Mouse (Mus musculus): Measurements from ENCODE around the gene Phactr1. TPM values are rescaled to one million over a fixed set of nuclear protein-coding genes. Genes with fewer than 3 reads are reported as not detected.

Phactr1 gene
- polyA plus RNA-seq, 1 experiment from 2014 or later, result 5.2 TPM

- no peak for TF ChIP-seq CTCF (IDR thresholded peaks at IDR 0.05; ENCODE audit: low read depth)
- H3K4me3 ChIP-seq (ENCODE audit: low read depth, low read length), result no peak overlapping the region
- WGBS, result 18% methylated on average over 4 of the region's 4 CpGs
- ATAC-seq (ENCODE audit: insufficient read depth) (no peak), DNase-seq (no peak)
- no peak overlapping the region for H3K9ac ChIP-seq
- H3K4me1 ChIP-seq (ENCODE audit: insufficient read depth), result peaks cover 3% of the 10 kb centered on the region
- H3K27ac ChIP-seq (ENCODE audit: low read depth), result no peak overlapping the region
- no peaks in the 10 kb centered on the region for H3K27me3 ChIP-seq (ENCODE audit: insufficient read depth, low read length)
- no peaks in the 10 kb centered on the region for H3K9me3 ChIP-seq (ENCODE audit: low read depth, low read length)
- no peak overlapping the region for H3K4me2 ChIP-seq
- no peaks in the 10 kb centered on the region for H3K36me3 ChIP-seq (ENCODE audit: insufficient read depth)
Measured at GRCm38 (mm10) chr13:43124683-43125074, 444.3 kb downstream of the Phactr1 start.

- Histone ChIP-seq H3K9me3 (ENCODE audit: low read depth, low read length) (no peaks in the 10 kb centered on the region), H3K27me3 (ENCODE audit: insufficient read depth, low read length) (no peaks in the 10 kb centered on the region), H3K27ac (ENCODE audit: low read depth) (no peak overlapping the region), H3K9ac (no peak overlapping the region), H3K36me3 (ENCODE audit: insufficient read depth) (no peaks in the 10 kb centered on the region), H3K4me1 (ENCODE audit: insufficient read depth) (peaks cover 20% of the 10 kb centered on the region), H3K4me2 (no peak overlapping the region), H3K4me3 (ENCODE audit: low read depth, low read length) (no peak overlapping the region)
- 73% methylated on average over 6 of the region's 6 CpGs for WGBS
- ATAC-seq (ENCODE audit: insufficient read depth), result no peak
- TF ChIP-seq CTCF (IDR thresholded peaks at IDR 0.05; ENCODE audit: low read depth), result no peak
- DNase-seq, result no peak
Measured at GRCm38 (mm10) chr13:43130161-43130560, 449.7 kb downstream of the Phactr1 start.

DNA sequence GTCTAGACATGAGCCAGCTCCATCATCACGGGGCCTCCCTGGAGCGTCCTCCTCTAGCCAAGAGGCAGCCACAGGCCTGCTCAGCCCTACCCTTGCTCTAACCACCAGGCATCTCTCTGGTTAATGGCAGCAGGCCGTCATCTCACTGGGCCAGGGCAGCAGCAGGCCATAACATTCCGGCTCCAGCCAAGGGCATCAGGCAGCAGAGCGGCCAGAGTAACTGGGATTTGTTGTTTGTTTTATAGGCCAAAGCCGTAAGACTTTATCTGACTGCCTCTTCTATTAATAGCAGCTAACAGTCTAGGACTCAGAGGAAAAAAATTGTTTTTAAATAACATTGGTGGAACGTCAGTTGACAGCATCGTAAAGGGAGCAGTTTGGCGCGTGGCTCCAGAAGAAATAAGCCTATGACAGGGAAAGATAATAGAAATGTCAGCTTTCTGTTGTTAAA, 451.3 kb downstream of the Phactr1 start:
- H3K4me3 ChIP-seq (ENCODE audit: low read depth, low read length), result no peak overlapping the region
- no peaks in the 10 kb centered on the region for H3K9me3 ChIP-seq (ENCODE audit: low read depth, low read length)
- ATAC-seq (ENCODE audit: insufficient read depth) (peak; percentile 79), DNase-seq (peak; percentile 73)
- peak overlapping the region; percentile 83 for H3K27ac ChIP-seq (ENCODE audit: low read depth)
- H3K36me3 ChIP-seq (ENCODE audit: insufficient read depth), result no peaks in the 10 kb centered on the region
- peaks cover 20% of the 10 kb centered on the region for H3K4me1 ChIP-seq (ENCODE audit: insufficient read depth)
- 31% methylated on average over 10 of the region's 10 CpGs for WGBS
- TF ChIP-seq CTCF (IDR thresholded peaks at IDR 0.05; ENCODE audit: low read depth), result no peak
- H3K27me3 ChIP-seq (ENCODE audit: insufficient read depth, low read length), result no peaks in the 10 kb centered on the region
- H3K4me2 ChIP-seq, result no peak overlapping the region
- no peak overlapping the region for H3K9ac ChIP-seq

- ATAC-seq (ENCODE audit: insufficient read depth), result no peak
- H3K9me3 ChIP-seq (ENCODE audit: low read depth, low read length), result no peaks in the 10 kb centered on the region
- H3K27me3 ChIP-seq (ENCODE audit: insufficient read depth, low read length), result no peaks in the 10 kb centered on the region
- H3K27ac ChIP-seq (ENCODE audit: low read depth), result peak overlapping the region; percentile 83; the same call in 1 of the 2 replicates
- WGBS, result 67% methylated on average over 9 of the region's 9 CpGs
- no peak overlapping the region for H3K9ac ChIP-seq
- H3K36me3 ChIP-seq (ENCODE audit: insufficient read depth), result no peaks in the 10 kb centered on the region
- TF ChIP-seq CTCF (IDR thresholded peaks at IDR 0.05; ENCODE audit: low read depth), result no peak
- H3K4me1 ChIP-seq (ENCODE audit: insufficient read depth), result peaks cover 20% of the 10 kb centered on the region
- no peak overlapping the region for H3K4me3 ChIP-seq (ENCODE audit: low read depth, low read length)
- no peak for DNase-seq
- no peak overlapping the region for H3K4me2 ChIP-seq
Measured at GRCm38 (mm10) chr13:43132859-43133258, 452.4 kb downstream of the Phactr1 start.

DNA sequence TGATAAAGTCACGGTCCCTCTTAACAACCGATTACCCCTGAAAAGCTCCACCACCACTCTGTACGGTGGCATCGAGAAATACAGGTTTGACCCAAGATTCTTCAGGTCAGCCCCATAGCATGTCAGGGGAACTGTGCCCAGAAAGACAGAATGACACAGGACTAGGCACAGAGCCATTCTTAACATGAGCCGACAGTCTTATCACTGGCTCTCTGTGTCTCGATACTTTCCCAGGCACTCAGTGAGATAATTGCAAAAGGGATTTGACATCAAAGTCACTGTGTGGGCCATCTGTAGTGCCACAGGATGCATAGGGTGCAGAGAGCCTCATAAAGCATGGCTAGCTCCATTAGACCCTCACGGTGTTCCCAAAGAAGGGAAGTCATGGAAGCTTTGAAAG, 453.0 kb downstream of the Phactr1 start:
- WGBS, result 65% methylated on average over 7 of the region's 7 CpGs
- H3K27ac ChIP-seq (ENCODE audit: low read depth), result 0 out of 2 replicates have a peak overlapping the region, but pooled peaks have one; percentile 4
- no peak overlapping the region for H3K4me3 ChIP-seq (ENCODE audit: low read depth, low read length)
- DNase-seq (no peak), ATAC-seq (ENCODE audit: insufficient read depth) (no peak)
- no peak for TF ChIP-seq CTCF (IDR thresholded peaks at IDR 0.05; ENCODE audit: low read depth)
- H3K36me3 ChIP-seq (ENCODE audit: insufficient read depth), result no peaks in the 10 kb centered on the region
- no peak overlapping the region for H3K4me2 ChIP-seq
- H3K4me1 ChIP-seq (ENCODE audit: insufficient read depth), result peaks cover 20% of the 10 kb centered on the region
- H3K27me3 ChIP-seq (ENCODE audit: insufficient read depth, low read length), result no peaks in the 10 kb centered on the region
- no peak overlapping the region for H3K9ac ChIP-seq
- no peaks in the 10 kb centered on the region for H3K9me3 ChIP-seq (ENCODE audit: low read depth, low read length)

GRCm38 (mm10) chr13:43134468-43134867, 454.0 kb downstream of the Phactr1 start:
- Histone ChIP-seq H3K4me3 (ENCODE audit: low read depth, low read length) (no peak overlapping the region), H3K36me3 (ENCODE audit: insufficient read depth) (no peaks in the 10 kb centered on the region), H3K9ac (no peak overlapping the region), H3K9me3 (ENCODE audit: low read depth, low read length) (no peaks in the 10 kb centered on the region), H3K27ac (ENCODE audit: low read depth) (no peak overlapping the region), H3K4me2 (no peak overlapping the region), H3K27me3 (ENCODE audit: insufficient read depth, low read length) (no peaks in the 10 kb centered on the region), H3K4me1 (ENCODE audit: insufficient read depth) (peaks cover 20% of the 10 kb centered on the region)
- ATAC-seq (ENCODE audit: insufficient read depth), result no peak
- 22% methylated on average over 4 of the region's 4 CpGs for WGBS
- TF ChIP-seq CTCF (IDR thresholded peaks at IDR 0.05; ENCODE audit: low read depth), result no peak
- DNase-seq, result peak; percentile 70

GRCm38 (mm10) chr13:43144720-43145418, 464.4 kb downstream of the Phactr1 start:
- DNase-seq (no peak), ATAC-seq (ENCODE audit: insufficient read depth) (no peak)
- WGBS, result 69% methylated on average over 7 of the region's 7 CpGs
- Histone ChIP-seq H3K9me3 (ENCODE audit: low read depth, low read length) (no peaks in the 10 kb centered on the region), H3K4me2 (no peak overlapping the region), H3K9ac (no peak overlapping the region), H3K4me1 (ENCODE audit: insufficient read depth) (no peaks in the 10 kb centered on the region), H3K27ac (ENCODE audit: low read depth) (no peak overlapping the region), H3K27me3 (ENCODE audit: insufficient read depth, low read length) (no peaks in the 10 kb centered on the region), H3K36me3 (ENCODE audit: insufficient read depth) (no peaks in the 10 kb centered on the region), H3K4me3 (ENCODE audit: low read depth, low read length) (no peak overlapping the region)
- TF ChIP-seq CTCF (IDR thresholded peaks at IDR 0.05; ENCODE audit: low read depth), result no peak

Measured in lung, embryonic 14.5 days (tissue).